Mouse (Mus musculus): ENCODE data around the gene Ttll9.
A peak's percentile ranks its signal among the peaks of the same experiment; 100 is the strongest.

DNA sequence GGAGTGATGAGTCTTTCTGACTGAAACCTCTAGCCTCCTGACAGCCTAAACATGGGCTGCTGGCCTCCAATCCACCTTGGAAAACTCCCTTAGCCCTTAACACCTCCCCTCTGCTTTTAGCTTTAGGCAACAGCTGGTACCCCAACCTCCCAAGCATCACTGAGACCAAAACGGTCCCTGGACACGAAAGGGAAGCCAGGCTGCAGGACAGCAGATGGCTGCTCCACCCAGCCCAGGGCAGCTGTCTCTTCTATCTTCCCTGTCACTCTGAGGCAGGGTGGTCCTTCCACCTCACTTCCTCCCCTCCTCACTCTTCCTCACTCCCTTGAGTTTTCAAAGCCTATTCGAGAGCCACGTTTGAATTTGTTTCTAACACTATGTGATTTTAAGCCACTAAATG, 68.1 kb downstream of the Ttll9 start:
- TF ChIP-seq E2F4 (IDR thresholded peaks at IDR 0.05; ENCODE audit: insufficient read depth) (no peak), POLR2A (IDR thresholded peaks at IDR 0.05; ENCODE audit: insufficient read length, low read depth) (no peak), MAX (IDR thresholded peaks at IDR 0.05; ENCODE audit: low read depth) (no peak), USF1 (IDR thresholded peaks at IDR 0.05; ENCODE audit: low read depth) (no peak), POLR2AphosphoS2 (IDR thresholded peaks at IDR 0.05; ENCODE audit: insufficient read length, low read depth) (no peak), TCF12 (IDR thresholded peaks at IDR 0.05; ENCODE audit: insufficient read depth, poor library complexity, severe bottlenecking) (no peak), MYOD1 (IDR thresholded peaks at IDR 0.05; ENCODE audit: control insufficient read depth in 1 of 3, insufficient read length in 2 of 3, low read depth in 2 of 3) (peak in 1 of 3 experiments; percentile 13), CEBPB (IDR thresholded peaks at IDR 0.05; ENCODE audit: insufficient read depth, poor library complexity, severe bottlenecking) (no peak)
